Mouse (Mus musculus): ENCODE results near the gene Deup1. TPM values are rescaled to one million over a fixed set of nuclear protein-coding genes. Genes with fewer than 3 reads are reported as not detected.

Deup1 gene
- total RNA-seq (2021) = under 1 TPM; 0.29 to 0.49 TPM

DNA sequence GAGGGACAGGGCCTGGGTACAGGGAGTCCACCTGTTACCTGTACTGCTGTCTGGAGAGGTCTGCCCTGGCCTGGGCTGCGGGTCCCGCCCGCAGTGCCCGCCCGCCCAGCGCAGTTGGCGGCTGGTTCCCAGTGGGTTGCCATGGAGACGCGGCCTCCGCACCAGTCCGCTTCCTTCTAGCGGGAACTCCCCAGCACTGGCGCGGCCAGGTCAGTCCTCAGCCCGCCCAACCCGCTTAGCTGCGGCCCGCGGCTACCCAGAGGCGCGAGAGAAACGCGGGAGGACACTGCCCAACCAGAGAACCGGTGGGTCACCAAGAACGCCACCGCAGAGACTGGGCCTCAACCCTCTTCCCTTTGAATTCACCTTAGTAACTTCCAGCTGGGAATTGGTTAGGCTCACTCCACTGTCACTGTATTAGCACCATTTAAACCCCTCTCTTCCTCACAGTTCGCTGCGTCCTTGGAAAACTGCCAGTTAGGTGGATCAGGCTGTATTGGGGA is at the start of gene Deup1:
Gene Deup1 (minus strand): TSS at position 149 of the 503 bp plus-strand sequence.
- DNase-seq (ENCODE audit: low spot score in 2 of 2) = peak; percentile 10 to 11
- intact Hi-C loops (cut with DNase I) = no loop called here

DNA sequence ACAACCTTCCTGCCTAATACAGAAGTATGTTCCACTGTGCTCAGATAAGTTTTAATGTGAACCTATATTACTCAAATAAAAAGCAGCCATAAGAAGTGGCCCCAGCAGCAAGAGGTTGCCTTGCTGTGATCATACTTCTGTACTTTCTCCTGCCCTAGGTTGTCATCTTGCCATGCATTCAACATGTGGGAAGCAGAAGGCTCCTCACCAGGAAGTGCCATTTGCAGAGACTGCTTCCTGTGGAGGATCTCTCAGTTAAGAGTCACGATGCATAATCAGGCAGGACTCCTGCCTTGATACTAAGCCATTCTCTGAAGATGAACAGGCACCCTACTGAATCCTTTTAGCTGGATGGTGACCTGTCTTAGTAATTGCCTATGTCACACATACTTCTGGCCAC is 44.5 kb upstream of the Deup1 start:
- no peak for DNase-seq (ENCODE audit: low spot score in 2 of 2)
- intact Hi-C loops (cut with DNase I) = no loop called here

DNA sequence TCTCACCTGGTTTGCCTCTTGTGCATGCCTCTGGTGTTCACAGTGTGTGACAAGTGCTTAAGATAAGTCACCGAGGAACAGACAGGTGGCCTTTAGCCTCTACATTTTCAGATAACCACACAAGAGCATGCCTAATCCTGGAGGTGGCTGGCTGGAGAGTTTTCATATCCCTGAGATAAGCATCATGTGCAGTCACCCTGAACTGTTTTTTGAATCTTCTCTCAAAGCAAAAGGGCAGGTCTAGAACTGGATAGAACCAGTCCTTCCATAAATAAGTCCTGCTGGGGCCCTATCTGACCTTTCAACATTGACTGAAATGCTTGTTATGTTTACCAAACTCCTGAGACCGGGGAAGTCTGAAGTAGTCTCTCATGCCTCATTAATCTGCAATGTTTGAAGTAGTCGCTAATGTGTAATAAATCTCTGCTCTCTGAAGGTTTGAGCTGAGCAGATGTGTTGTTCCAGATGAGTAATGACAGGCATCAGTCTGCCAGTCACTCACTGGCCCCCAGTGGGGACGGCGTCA is 42.3 kb upstream of the Deup1 start:
- no peak for DNase-seq (ENCODE audit: low spot score in 2 of 2)
- intact Hi-C loops (cut with DNase I) = no loop called here

DNA sequence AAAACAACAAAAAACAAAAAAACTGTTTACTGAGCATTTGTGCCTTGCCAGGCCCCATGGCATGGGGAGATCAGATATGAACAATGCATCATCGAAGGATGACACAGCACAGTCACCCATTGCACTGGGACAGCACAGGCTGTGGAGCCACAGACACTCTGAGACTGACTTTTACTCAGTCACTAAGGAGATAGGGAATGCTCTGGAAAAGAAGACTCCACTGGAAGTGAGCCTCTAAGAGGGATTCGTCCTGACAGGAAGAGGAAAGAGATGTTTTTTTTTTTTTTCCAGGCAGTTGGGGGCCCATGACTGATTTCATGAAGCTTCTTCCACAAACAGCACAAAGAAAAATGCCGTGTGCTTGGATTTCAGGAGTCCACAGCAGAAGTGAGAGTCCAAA is 41.7 kb upstream of the Deup1 start:
- intact Hi-C loops (cut with DNase I) = no loop called here
- DNase-seq (ENCODE audit: low spot score in 2 of 2) = no peak

DNA sequence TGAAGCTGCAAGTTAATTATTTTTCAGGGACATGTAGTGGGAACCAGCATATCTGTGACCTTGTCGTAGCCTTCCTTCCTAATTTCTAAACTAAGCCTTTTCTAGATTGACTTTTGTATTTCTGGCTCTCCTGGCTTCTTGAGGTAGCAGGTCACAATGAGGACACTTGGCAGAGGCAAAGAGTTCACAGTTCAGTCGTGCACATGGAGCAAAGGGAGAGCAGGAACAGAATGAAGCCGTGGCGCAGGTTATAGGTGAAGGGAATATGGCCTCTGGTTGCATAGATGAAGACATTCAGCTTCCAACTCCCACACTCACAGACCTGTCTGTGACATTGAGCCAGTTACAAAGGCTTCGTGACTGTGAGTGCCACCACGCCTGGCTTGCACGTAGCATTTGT is 36.9 kb upstream of the Deup1 start:
- no peak for DNase-seq (ENCODE audit: low spot score in 2 of 2)
- intact Hi-C loops (cut with DNase I) = no loop called here

DNA sequence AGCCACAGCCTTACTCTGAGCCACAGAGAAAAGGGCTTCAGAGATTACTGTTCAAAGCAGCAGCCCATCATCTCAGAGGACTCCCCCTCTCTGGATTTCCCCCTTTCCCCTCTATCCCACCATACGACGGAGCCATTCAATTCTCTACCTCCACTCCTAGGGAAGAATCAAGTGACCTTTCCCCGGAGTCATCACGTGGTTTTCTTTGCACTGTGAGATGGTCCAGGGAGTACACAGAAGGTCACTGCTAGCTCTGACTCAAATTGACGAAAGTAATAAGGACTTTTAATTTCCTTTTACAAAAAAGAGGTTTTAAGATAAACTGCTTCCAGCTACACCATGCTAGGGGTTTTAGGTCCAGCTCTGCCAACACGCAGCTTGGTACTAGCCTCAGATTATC is 31.3 kb upstream of the Deup1 start:
- no peak for DNase-seq (ENCODE audit: low spot score in 2 of 2)
- intact Hi-C loops (cut with DNase I) = no loop called here

DNA sequence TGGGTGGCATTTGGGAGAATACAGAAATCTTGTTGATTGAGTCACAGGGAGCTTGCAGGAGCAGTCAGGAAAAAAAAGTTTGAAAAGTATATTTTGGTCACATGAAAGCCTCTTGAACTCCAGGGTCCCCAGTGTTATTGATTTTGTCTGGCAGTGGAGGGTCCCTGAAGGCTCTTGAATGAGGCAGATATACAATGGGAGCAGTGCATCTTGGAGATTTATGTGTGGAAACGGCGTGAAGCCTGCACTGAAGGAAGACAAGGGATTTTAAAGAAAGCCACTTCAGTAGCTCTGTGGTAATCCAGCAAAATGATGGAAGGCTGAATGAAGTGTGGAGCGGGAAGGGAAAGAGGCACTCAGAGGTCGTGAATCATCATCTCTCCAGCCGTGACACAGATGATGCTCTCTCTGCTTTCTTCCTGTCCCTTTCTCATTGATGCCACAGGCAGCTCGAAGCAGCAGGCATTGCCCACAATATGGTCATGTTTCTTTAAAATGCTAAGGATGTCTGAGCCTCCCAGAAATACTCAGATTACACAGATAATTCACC is 30.6 kb upstream of the Deup1 start:
- intact Hi-C loops (cut with DNase I) = no loop called here
- no peak for DNase-seq (ENCODE audit: low spot score in 2 of 2)

DNA sequence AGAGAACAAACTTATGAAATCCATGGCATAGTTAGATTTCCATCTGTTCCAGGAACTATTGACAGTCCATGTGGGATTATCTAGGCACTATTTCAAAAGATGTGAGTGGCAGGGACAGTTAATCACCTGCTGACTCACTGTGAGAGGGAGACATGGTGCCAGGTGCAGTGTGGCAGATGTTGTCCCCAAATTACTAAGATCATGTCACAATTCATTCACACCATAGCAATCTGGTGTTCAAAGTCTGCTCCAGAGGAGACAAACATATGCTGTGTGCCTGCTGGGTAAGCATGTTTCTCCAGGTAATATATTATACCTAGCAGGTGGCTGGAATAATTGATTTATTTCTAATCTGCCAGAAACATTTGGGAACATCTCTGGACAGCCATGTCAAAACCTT is 25.3 kb upstream of the Deup1 start:
- intact Hi-C loops (cut with DNase I) = no loop called here
- no peak for DNase-seq (ENCODE audit: low spot score in 2 of 2)

DNA sequence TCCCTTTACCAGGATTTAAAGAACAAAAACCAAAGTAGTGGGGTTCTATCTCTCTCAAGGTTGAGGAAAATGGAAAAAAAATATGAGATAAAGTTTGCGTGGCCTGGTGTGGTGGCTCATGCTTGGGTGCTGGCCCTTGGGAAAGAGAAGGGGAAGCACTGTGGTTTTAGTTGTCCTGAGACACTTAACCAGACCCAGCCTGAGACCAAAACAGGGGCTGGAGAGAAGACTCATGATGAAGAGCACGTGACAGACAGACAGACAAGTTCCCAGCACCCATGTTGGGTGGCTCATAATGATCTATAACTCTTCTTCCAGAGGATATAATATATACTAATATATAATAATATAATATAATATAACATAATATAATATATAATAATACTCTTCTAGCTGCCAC is 22.2 kb upstream of the Deup1 start:
- intact Hi-C loops (cut with DNase I) = no loop called here
- no peak for DNase-seq (ENCODE audit: low spot score in 2 of 2)

DNA sequence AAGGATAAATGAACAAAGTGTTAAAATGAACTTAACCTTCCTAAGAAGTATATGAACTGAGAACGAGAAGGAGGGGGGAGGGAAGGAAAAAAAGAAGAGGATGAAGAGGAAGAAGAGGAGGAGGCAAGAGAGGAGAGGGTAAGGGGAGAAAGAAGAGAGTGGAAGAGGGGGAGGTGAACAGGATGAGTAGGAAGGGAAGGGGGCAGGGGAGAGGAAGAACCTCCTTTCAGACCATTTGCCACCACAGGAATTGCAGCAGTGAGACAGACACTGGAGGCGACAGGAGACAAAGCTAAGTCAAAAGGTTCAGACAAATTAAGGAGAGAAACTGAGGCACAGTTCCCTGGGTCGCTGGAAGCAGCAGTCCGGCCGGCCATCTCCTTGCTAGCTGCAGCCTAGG is 349 bp downstream of the Deup1 start:
- intact Hi-C loops (cut with DNase I) = no loop called here
- DNase-seq (ENCODE audit: low spot score in 2 of 2) = no peak

DNA sequence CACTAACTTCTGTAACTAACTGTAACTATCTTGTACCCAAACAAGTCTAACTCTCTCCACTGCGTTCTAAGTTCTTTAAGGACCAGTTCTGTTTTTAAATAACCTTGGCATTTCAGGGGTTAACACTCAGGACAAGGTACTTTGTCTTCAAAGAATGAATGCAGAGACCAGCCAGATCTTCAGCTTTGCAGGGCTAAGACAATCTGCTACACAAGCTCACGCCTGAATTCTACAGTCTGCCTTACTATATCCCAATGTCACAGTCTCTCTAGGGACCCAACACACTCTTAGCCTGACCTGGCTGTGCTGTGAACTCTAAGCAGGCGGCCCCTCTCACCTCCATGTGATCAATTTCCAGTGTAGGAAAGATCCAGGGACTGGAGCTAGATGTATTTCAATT is 3.0 kb downstream of the Deup1 start:
- intact Hi-C loops (cut with DNase I) = no loop called here

DNA sequence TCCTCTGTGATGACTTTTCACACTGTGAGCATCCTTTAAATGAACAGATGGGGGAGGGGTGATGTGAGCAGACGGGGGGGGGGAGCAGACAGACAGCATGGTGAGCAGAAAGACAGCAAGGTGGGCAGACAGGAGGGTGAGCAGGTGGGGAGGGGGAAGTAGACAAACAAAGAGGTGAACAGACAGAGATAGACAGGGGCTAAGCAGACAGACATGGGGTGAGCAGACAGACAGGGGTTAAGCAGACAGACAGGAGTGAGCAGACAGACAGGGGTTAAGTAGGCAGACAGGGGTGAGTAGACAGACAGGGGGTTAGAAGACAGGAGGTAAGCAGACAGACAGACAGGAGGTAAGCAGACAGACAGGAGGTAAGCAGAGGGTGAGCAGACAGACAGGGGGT is 8.0 kb downstream of the Deup1 start:
- intact Hi-C loops (cut with DNase I) = no loop called here
- no peak for DNase-seq (ENCODE audit: low spot score in 2 of 2)

More for the DNA sequence above, 3.0 kb downstream of the Deup1 start:
- DNase-seq (ENCODE audit: low spot score in 2 of 2) = no peak

DNA sequence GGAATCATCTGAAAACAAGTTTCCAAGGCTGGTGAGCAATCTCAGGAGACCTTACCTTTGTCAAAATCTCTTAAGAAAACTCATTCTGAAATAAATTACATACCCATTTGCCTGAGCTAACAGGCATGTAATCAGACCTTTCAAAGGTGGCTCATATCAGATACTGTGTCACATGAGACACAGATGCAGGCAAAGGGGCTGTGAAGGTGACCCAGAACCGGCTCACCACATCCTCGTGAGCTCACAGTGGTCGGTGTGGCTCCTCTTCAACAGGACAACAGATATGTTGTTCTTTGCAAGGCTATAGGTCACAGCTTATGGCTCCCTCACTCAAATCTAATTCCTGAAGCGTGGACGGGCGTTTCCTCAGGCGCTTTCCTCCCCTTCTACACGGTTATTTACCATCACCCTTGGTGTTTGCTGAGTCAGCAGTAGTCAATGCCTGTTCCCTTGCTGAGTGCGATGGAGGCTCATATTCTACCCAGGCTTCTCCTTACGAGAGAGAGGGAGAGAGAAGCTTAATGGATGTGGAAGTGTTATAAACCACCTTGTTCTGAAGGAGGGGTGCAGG is 8.6 kb downstream of the Deup1 start:
- DNase-seq (ENCODE audit: low spot score in 2 of 2) = no peak
- intact Hi-C loops (cut with DNase I) = no loop called here

DNA sequence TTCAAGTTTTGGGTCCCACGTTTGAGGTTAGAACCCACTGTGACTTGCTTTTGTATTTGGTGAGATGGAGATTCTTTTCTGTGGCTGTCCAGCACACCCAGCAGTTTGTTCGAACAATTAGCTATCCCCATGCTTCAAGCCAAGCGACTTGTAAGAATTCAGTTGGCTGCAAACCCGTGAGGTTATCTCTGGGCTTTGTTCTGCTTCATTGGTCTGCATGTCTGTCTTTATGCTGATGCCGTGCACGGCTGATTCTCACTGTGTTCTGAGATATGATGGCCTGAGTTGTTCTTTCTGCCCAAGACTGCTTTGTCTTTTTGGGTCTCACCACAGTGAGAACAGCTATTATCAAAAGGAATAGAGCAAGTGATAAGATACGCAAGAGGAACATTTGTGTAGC is 10.7 kb downstream of the Deup1 start:
- intact Hi-C loops (cut with DNase I) = no loop called here

DNA sequence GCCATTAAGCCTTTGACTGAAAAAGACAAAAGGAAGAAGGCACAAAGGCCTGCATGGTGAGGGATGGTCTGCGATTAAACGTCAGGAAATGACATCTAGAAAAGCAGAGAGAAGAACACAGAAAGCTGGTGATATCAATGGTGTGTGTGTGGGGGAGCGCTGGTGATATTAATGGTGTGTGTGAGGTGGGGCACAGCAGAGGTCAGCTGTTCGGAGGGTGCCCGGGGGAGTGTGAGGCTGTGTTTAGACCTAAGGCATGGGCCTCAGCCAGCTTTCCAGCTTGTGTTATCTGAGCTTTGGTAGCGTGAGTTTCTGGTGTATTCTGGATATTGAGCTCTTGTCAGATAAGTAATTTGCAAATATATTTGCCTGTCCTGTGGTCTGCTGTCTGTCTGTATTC is 11.3 kb downstream of the Deup1 start:
- intact Hi-C loops (cut with DNase I) = no loop called here
- DNase-seq (ENCODE audit: low spot score in 2 of 2) = no peak

More for the DNA sequence above, 10.7 kb downstream of the Deup1 start:
- DNase-seq (ENCODE audit: low spot score in 2 of 2) = no peak

DNA sequence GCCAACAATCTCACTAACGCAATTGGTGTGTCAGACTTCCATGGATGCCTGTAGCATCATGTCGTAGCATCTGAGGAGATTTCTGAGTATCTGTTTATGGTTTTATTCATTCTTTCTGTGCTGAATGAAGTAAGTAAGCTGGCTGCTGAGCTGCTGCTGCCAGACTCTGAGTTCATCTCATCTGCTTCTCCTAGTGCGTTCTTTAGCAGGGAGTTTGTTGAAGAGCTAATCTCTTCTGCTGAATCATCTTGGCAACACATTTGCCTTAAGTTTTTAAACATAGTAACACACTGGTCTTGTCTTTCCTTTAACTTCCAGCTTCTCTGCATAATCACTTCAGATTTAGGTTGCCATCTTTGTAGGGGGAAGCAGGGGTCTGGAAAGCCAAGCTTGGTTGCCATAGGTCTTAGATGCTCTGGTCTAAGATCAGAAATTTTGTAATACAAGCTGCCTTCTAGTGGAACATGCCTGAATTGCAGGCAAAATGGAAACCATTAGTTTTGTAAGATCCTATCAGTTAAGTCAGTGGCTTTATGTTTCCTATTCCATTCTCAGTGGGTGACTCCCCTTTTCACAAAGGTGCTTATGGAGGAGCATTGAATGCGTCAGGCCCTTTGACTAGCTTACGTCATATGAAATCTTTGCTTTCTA is 18.3 kb downstream of the Deup1 start:
- intact Hi-C loops (cut with DNase I) = no loop called here
- DNase-seq (ENCODE audit: low spot score in 2 of 2) = no peak

DNA sequence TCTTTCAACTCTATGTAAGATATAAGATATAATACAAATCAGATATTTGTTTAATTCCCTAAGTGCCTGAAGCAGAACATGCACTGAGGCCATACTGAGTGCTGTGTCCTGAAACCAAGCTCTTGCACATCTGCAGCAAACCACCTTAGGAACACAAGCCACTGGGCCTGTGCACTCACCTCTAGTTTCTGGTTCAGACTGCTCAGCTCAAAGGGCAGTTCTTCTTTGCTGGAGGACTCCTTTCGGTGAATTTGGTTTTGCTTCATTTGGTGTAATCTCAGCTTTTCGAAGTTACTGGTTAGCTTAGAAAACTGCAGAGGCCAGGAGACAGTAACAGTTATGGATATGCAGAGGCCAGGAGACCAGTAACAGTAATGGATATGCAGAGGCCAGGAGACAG is 20.1 kb downstream of the Deup1 start:
- no peak for DNase-seq (ENCODE audit: low spot score in 2 of 2)
- intact Hi-C loops (cut with DNase I) = no loop called here

DNA sequence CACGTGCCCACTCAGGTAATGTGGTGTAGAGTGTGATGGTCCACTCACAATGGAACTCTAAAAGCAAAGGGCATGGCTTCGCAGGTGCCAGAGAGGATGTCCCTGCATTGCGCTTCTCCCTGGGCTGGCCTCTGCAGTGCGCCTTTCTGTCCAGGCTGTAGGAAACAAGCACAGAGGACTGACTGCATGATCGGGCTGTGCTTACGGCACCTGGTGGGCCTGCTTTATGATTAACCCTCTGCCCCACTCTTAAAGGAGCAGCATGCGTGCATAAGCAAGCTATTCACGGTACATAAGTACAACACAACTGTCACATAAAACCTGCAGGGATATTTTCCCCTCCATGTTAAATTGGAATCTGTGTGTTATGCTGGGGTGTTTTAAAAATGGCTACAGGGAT is 24.6 kb downstream of the Deup1 start:
- intact Hi-C loops (cut with DNase I) = no loop called here
- no peak for DNase-seq (ENCODE audit: low spot score in 2 of 2)

DNA sequence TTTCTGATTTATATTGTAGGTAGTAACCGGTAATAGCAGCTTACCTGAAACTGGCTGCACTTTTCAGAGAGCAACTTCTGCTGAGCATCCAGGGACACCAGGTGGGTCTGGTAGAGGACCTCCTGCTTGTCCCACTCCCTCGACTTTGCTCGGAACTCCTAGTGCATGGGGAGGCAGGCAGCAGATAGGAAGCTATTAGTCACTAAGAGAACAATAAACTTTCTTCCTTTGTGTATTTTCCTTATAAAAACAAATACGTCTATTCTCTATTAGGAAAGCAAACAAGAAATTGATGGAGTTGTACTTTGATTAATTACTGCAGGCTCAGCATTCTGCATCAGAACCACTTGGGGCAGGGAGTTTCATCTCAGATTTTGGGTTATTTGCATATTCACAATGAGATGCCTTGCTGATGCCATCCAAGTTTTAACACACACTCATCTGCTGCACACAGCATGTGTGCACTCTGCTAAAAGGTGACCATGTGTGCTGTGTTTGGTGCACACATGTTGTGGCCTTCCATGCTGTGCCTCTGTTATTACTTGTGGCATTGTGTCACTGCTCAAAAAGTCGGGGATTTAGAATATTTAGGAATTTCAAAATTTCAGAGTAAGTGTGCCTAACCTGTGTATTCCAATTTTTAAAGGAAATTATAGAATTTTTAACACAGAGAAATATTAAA is 26.7 kb downstream of the Deup1 start:
- intact Hi-C loops (cut with DNase I) = no loop called here

DNA sequence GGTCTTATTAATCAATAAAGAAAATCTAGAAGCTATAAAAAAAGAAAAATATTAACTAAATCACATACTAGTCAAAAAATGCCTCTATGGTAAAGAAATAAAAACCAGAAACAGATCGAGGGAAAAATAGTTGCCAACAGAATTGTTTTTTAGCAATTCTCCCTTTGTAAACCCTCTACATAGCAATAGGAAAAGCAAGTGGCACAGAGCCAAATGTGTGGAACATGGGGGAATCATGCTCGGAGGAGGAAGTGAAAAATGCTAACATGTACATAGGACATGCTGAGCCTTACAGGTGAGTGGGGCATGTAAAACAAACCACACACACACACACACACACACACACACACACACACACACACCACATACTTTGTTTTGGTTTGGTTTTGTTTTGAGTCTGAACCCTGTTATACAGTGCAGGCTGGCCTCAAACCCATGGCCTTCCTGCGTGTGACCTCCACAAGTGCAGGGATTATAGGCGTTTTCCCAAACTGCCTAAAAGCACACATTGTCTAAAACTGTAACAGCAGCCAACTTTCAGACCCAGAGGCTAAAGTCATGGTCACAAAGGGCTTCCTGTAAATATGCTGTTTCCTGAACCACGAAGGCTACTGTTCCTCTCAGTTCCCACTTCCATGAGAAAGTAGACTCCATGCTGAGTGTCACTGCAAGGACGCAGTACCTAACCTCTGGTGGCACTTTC is 27.4 kb downstream of the Deup1 start:
- DNase-seq (ENCODE audit: low spot score in 2 of 2) = no peak
- intact Hi-C loops (cut with DNase I) = no loop called here

More for the DNA sequence above, 26.7 kb downstream of the Deup1 start:
- DNase-seq (ENCODE audit: low spot score in 2 of 2) = no peak
